Mouse (Mus musculus): ENCODE measurements around the gene Fbxw10. TPM values are rescaled to one million over a fixed set of nuclear protein-coding genes. Genes with fewer than 3 reads are reported as not detected.

Gene Fbxw10
- polyA plus RNA-seq, 1 experiment = not detected

GRCm38 (mm10) chr11:62816591-62816990 lies 30.3 kb upstream of the Fbxw10 start:
- no peaks in the 10 kb centered on the region for H3K9me3 ChIP-seq (ENCODE audit: control insufficient read depth, low read length)

GRCm38 (mm10) chr11:62819059-62819686 lies 27.7 kb upstream of the Fbxw10 start:
- peaks cover 8% of the 10 kb centered on the region for H3K4me1 ChIP-seq (ENCODE audit: control insufficient read depth)
- TF ChIP-seq TAL1 (IDR thresholded peaks at IDR 0.05; ENCODE audit: low read length) (no peak), GATA1 (IDR thresholded peaks at IDR 0.05; ENCODE audit: low read length) (no peak)
- H3K4me3 ChIP-seq (replicated peaks) = no peak overlapping the region
- no peaks in the 10 kb centered on the region for H3K36me3 ChIP-seq (ENCODE audit: control insufficient read depth)
- no peaks in the 10 kb centered on the region for H3K9me3 ChIP-seq (ENCODE audit: control insufficient read depth, low read length)
- H3K27me3 ChIP-seq (ENCODE audit: control insufficient read depth) = peaks cover 22% of the 10 kb centered on the region

More at GRCm38 (mm10) chr11:62816591-62816990, 30.3 kb upstream of the Fbxw10 start:
- H3K4me3 ChIP-seq (replicated peaks) = no peak overlapping the region
- H3K36me3 ChIP-seq (ENCODE audit: control insufficient read depth) = no peaks in the 10 kb centered on the region
- peaks cover 19% of the 10 kb centered on the region for H3K27me3 ChIP-seq (ENCODE audit: control insufficient read depth)
- TF ChIP-seq TAL1 (IDR thresholded peaks at IDR 0.05; ENCODE audit: low read length) = no peak
- no peak for TF ChIP-seq GATA1 (IDR thresholded peaks at IDR 0.05; ENCODE audit: low read length)
- H3K4me1 ChIP-seq (ENCODE audit: control insufficient read depth) = peaks cover 8% of the 10 kb centered on the region

- H3K9me3 ChIP-seq (ENCODE audit: control insufficient read depth, low read length) = no peaks in the 10 kb centered on the region
- H3K36me3 ChIP-seq (ENCODE audit: control insufficient read depth) = no peaks in the 10 kb centered on the region
- TF ChIP-seq TAL1 (IDR thresholded peaks at IDR 0.05; ENCODE audit: low read length) = no peak
- TF ChIP-seq GATA1 (IDR thresholded peaks at IDR 0.05; ENCODE audit: low read length) = no peak
- peaks cover 8% of the 10 kb centered on the region for H3K4me1 ChIP-seq (ENCODE audit: control insufficient read depth)
- peaks cover 22% of the 10 kb centered on the region for H3K27me3 ChIP-seq (ENCODE audit: control insufficient read depth)
- peak within 1 kb of the TSS; percentile 18 for H3K4me3 ChIP-seq (replicated peaks)
Observed at GRCm38 (mm10) chr11:62820059-62820541, 26.8 kb upstream of the Fbxw10 start, which contains the start of gene Trim16. Trim16 (plus strand) TSS chr11:62820231.

GRCm38 (mm10) chr11:62820661-62821437 lies 26.0 kb upstream of the Fbxw10 start:
- no peaks in the 10 kb centered on the region for H3K36me3 ChIP-seq (ENCODE audit: control insufficient read depth)
- H3K4me3 ChIP-seq (replicated peaks) = peak overlapping the region; percentile 18
- no peaks in the 10 kb centered on the region for H3K9me3 ChIP-seq (ENCODE audit: control insufficient read depth, low read length)
- peaks cover 8% of the 10 kb centered on the region for H3K4me1 ChIP-seq (ENCODE audit: control insufficient read depth)
- H3K27me3 ChIP-seq (ENCODE audit: control insufficient read depth) = peaks cover 22% of the 10 kb centered on the region
- TF ChIP-seq TAL1 (IDR thresholded peaks at IDR 0.05; ENCODE audit: low read length) (no peak), GATA1 (IDR thresholded peaks at IDR 0.05; ENCODE audit: low read length) (no peak)

GRCm38 (mm10) chr11:62821893-62822292 lies 25.0 kb upstream of the Fbxw10 start:
- H3K9me3 ChIP-seq (ENCODE audit: control insufficient read depth, low read length) = no peaks in the 10 kb centered on the region
- H3K4me1 ChIP-seq (ENCODE audit: control insufficient read depth) = peaks cover 8% of the 10 kb centered on the region

GRCm38 (mm10) chr11:62824211-62824610 lies 22.7 kb upstream of the Fbxw10 start:
- no peaks in the 10 kb centered on the region for H3K9me3 ChIP-seq (ENCODE audit: control insufficient read depth, low read length)
- H3K4me3 ChIP-seq (replicated peaks) = no peak overlapping the region
- H3K27me3 ChIP-seq (ENCODE audit: control insufficient read depth) = peaks cover 19% of the 10 kb centered on the region
- TF ChIP-seq GATA1 (IDR thresholded peaks at IDR 0.05; ENCODE audit: low read length) = no peak
- no peak for TF ChIP-seq TAL1 (IDR thresholded peaks at IDR 0.05; ENCODE audit: low read length)
- H3K36me3 ChIP-seq (ENCODE audit: control insufficient read depth) = no peaks in the 10 kb centered on the region
- H3K4me1 ChIP-seq (ENCODE audit: control insufficient read depth) = peaks cover 8% of the 10 kb centered on the region

More at GRCm38 (mm10) chr11:62821893-62822292, 25.0 kb upstream of the Fbxw10 start:
- Histone ChIP-seq H3K4me3 (replicated peaks) (no peak overlapping the region), H3K27me3 (ENCODE audit: control insufficient read depth) (peaks cover 22% of the 10 kb centered on the region), H3K36me3 (ENCODE audit: control insufficient read depth) (no peaks in the 10 kb centered on the region)
- TF ChIP-seq GATA1 (IDR thresholded peaks at IDR 0.05; ENCODE audit: low read length) (no peak), TAL1 (IDR thresholded peaks at IDR 0.05; ENCODE audit: low read length) (no peak)

- Histone ChIP-seq H3K36me3 (ENCODE audit: control insufficient read depth) (no peaks in the 10 kb centered on the region), H3K9me3 (ENCODE audit: control insufficient read depth, low read length) (no peaks in the 10 kb centered on the region), H3K4me1 (ENCODE audit: control insufficient read depth) (peaks cover 3% of the 10 kb centered on the region), H3K27me3 (ENCODE audit: control insufficient read depth) (peaks cover 10% of the 10 kb centered on the region), H3K4me3 (replicated peaks) (no peak overlapping the region)
- TF ChIP-seq TAL1 (IDR thresholded peaks at IDR 0.05; ENCODE audit: low read length) (no peak), GATA1 (IDR thresholded peaks at IDR 0.05; ENCODE audit: low read length) (no peak)
Observed at GRCm38 (mm10) chr11:62825222-62826105, 21.4 kb upstream of the Fbxw10 start.

- Histone ChIP-seq H3K9me3 (ENCODE audit: control insufficient read depth, low read length) (no peaks in the 10 kb centered on the region), H3K4me1 (ENCODE audit: control insufficient read depth) (no peaks in the 10 kb centered on the region), H3K36me3 (ENCODE audit: control insufficient read depth) (no peaks in the 10 kb centered on the region), H3K4me3 (replicated peaks) (no peak overlapping the region), H3K27me3 (ENCODE audit: control insufficient read depth) (peaks cover 3% of the 10 kb centered on the region)
- TF ChIP-seq TAL1 (IDR thresholded peaks at IDR 0.05; ENCODE audit: low read length) (no peak), GATA1 (IDR thresholded peaks at IDR 0.05; ENCODE audit: low read length) (no peak)
Observed at GRCm38 (mm10) chr11:62826106-62826733, 20.6 kb upstream of the Fbxw10 start.

All from erythroblast, embryonic 14.5 days (primary cell).